Mouse (Mus musculus) ZHBTc4 (cell line): ENCODE data around the gene Tspan9.

Source experiments
- DNase-seq: peaks from one replicate; pipeline ENCODE4 v3.0.0-alpha.2; 2011; ENCODE audit warnings: low read depth, low spot score

The Tspan9 gene

DNA sequence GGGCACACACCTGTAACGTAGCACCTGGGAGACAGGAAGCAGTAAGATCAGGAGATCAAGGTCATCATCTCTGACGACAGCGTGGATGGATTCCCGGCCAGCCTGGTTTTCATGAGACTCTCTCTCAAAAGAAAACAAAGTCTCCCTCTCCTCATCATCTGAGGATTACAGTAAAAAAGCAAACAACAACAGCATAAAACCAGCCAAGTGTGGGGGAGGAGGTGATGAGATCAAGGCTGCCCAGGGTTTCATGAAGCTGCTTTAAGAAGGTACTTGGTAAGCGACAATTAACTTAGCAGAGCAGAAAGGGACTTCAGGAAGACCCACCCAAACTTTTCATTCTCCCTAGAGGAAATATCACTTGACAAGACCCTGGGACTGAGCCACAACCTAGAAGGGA, 39.5 kb downstream of the Tspan9 start:
- no peak for DNase-seq

DNA sequence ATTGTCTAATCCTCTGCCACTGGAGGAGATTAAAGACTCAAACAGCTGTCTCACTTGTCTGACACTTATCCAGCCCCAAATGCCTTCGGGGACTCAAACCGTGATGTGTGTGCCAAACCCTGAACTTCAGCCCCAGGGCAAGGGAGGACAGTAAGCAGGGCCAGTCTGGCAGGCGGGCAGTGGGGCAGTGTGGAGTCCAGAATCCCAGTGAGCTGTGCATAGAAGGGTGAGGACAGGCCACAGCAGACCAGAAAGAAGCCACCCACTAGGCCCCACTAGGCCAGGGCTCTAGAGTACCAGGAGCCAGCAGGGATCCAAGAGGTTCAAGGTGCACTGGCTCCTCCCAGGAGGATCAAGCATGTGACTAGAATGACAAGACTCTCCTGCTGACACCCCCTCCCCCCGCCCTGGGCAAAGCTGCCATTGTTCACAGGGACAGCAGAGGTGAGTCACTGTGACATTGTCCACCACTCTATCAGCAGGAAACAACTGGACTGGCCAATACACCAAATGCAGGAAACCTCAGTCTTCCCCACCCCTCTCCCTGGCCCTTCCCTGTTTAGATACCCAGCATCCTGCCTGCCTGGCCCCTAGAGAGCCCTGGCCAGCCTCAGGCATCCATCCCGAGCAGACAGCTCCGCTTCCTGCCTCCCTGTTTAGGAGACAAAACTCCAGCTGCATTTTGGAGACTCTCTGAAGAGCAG, 40.9 kb downstream of the Tspan9 start:
- peak; percentile 55 for DNase-seq

DNA sequence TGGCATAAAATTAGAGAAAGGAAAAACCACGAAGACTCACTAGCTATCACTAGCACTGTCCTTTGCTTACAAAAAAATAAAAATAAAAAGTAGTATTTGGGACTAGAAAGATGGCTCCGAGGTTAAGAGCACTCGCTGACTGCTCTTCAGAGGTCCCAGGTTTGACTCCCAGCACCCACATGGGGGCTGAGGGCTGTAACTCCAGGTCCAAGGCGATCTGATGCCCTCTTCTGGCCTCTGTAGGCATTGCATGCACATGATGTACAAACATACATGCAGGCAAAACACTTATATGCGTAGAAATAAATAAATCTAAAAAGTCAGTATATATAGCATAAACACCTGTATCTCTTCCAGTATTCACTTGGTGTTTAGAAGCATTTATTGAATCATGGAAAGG, 43.5 kb downstream of the Tspan9 start:
- peak; percentile 83 for DNase-seq

DNA sequence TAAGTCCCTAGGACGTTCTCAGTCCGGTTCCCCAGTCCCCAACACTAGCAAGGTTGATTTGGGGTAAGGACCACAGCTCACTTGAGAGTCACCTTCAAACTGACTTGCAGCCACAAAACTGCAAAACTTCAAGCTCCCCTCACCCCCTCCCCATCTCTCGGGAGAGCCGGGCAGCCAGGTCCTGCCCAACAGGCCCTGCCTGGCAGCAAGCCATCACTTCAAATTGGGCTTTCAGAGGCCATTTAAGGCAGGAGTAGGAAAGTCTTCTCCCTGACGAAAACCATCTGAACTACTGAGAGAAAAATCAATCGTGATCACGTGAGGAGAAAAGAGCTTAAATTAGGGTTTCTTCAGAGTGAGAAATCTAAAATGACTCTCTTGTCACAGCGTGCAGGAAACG, 44.2 kb downstream of the Tspan9 start:
- DNase-seq = no peak

DNA sequence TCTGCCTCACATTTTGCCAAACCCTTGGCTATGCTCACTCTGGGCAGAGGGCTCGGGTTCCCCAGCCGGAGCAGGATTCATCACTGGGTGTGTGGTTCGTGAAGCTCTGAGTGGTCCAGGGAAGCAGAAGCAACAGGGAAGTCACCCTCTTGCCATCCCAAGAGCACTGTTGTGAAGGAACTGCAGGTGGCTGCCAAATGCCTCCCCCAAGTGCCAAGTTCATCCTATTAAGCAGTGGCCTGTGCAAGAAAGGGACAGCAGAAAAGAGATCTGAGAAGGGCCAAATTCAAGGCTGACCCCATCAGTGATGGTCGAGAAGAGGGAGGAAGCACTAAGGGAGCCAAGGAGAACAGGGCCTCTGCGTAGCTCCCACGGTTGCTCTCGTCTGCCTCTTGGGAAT, 46.9 kb downstream of the Tspan9 start:
- no peak for DNase-seq

DNA sequence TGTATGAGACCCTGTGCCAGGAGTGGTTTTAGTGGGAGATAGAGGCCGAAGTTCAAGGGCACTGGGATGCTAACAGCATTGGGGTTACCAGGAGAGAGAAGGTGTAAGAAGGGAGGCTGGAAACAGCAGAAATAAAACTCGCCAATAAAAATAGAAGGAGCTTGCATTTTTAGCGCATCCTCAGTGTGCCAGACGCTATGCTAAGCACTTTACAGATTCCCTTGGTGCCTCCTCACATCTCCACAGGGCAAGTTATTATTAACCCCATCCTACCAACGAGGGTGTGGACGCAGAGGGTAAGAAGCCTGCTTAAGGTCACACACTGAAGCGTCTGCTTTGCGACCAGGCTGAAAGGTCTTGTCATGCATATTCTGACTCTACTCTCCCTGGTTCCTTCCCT, 47.5 kb downstream of the Tspan9 start:
- DNase-seq = no peak

DNA sequence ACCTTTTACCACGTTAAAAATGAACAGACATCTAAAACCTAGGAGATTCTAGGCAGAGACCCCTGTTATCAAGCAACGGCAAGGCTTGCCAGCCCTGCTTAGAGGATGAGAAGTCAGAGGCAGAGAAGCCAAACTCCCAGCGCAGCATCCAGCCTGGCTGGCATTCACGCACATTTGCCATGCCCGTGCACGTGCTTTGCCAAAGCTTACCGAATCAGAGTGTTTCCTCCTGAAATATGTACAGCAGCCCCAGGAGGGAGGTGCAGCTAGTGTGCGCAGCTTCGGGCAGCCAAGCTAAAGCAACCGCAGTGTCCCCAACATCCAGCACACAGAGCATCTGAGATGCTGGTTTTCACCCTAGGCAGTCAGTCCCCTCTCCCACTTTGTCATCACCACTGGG, 48.3 kb downstream of the Tspan9 start:
- DNase-seq = no peak

DNA sequence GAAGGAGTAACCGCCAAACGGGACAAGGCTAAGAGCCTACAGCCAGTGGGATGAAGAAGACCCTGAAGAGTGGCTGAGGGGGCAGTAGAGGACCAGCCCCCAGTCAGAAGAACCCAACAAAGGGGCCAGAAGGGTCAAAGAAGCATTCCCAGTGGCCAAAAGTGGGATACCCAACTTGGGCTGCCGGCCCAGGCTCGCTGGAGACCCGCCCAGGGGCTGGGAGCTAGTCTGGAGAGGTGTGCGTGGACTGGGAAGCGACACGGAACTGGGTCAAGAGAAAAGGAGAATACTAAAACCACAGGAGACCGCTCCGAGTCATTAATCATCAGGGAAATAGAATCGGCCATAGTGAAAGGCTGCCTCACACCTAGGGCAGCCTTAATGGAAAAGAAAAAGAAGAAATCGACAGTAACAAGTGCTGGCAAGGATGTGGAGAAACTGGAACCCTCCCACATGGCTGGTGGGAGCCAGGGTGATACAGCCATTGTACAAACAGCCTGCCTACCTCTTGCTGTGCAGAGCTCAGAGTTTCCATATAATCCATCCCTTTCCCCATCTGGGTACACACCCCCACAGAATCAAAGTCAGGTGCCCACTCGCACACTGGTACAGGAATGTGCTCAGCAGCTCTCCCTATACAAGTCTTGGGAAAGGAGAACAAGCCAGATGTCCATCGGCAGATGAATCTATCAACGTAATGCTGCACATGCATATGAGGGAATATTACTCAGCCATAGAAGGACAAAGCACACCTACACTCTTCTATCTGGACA, 49.4 kb downstream of the Tspan9 start:
- no peak for DNase-seq

DNA sequence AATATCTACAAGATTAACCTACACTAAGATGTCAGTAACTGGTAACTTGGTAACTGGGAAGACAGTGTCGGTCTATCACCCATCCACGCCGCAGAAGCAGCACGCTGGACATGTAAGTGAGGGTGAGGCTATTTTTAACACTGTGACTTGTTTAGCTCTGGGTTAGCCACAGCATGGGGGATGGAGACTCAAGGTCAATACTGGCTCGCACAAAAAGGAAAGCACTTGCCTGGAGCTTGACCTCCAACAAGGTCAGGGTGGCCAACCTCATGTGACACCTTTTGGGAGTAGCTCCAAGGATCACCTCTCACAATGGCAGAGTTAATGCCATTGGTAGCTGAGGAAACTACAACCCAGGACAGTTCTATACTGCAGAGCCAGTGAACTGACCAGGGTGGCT, 50.8 kb downstream of the Tspan9 start:
- DNase-seq = peak; percentile 78

DNA sequence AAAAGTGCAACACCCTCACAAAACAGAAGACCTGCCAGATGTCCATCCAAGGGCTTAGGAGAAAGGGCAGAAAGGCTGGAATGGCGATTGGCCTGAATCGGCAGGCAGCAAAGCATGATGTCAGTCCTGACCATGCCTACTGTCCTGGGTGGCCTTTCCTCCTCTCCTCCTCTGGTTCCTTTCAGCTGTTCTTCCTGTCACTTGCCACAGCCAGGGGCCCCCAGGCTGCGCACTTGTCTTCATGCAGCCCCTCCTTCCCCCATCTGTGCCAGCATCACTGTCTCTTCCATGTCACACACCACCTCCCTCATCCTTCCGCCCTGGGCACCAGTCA, 51.6 kb downstream of the Tspan9 start:
- no peak for DNase-seq

DNA sequence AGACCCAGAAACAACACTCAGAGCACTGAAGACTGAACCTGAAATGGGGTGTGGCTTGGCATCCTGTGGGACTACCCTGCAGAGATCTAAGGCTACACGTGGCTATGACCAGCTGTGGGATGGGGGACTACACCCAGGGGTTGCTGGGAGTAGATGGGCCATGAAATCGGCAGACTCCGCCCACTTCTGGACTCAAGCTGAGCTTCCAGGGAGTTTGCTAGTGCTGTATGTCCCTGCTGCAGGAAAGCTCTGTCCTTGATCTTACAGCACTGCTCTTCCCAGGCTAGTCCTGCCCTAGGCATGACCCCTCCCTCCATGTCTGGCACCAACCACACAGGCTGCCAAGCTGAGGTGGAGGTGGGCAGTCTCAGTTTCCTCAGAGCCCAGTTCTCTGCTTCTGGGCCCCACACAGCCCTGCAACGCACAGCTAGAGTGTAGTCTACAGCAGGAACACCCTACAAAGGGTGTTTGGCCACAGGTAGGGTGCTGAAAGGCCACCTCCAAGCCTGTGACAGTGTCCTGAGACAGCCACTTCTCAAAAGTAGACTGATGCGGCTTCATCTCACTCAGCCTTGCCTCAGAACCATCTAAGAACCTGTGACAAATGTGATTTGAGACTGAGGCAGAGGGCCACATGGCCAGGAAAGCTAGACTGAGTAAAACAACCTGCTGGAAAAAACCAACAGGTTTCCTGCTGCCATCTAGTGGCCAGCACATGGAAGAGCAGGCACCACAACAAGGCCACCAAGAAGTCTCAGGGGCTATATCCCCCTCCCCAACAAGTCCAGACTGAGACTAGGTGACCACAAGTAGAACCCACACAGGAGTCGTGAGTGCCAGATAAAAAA, 52.2 kb downstream of the Tspan9 start:
- peak; percentile 87 for DNase-seq

DNA sequence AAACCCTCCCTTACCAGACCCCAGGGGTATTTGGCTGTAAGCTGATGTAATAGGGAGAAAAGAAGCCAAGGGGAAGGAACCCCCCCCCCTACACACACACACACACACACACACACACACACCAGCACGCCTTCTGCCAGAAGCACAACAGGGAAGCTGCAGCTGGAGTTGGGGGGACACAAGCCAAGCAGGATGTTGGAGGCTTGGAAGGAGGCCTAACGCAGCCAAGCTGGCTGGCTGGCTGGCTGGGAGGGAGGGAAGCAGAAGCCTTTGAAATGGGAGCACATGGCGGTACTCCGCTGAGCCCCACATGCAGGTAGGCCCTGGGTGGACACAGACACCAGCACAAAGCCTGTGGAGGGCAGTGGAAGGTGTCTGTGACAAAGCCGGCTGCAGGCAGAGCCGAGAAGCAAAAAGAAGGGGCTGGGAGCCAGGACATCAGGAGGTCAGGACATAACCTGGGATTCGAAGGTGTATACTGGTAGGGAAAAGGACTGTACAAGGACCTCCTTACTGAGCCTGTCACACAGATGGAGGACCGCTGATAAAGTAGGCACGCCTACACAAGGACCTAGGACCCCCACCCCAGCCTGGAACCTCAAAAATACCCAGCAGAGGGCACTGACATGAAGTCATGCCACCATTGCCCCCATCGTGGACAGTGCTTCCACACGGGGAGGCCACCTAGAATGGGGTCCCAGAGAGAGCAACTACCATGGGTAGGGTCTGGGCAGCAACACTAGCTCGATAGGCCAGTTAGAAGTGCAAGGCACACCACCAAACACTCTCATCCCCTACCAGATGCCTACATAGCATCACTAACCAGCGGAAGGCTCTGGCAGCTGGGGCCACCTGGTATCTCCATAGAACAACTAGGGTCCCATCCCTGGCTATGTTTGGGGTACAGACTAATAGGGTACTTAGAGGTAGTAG, 53.4 kb downstream of the Tspan9 start:
- no peak for DNase-seq

DNA sequence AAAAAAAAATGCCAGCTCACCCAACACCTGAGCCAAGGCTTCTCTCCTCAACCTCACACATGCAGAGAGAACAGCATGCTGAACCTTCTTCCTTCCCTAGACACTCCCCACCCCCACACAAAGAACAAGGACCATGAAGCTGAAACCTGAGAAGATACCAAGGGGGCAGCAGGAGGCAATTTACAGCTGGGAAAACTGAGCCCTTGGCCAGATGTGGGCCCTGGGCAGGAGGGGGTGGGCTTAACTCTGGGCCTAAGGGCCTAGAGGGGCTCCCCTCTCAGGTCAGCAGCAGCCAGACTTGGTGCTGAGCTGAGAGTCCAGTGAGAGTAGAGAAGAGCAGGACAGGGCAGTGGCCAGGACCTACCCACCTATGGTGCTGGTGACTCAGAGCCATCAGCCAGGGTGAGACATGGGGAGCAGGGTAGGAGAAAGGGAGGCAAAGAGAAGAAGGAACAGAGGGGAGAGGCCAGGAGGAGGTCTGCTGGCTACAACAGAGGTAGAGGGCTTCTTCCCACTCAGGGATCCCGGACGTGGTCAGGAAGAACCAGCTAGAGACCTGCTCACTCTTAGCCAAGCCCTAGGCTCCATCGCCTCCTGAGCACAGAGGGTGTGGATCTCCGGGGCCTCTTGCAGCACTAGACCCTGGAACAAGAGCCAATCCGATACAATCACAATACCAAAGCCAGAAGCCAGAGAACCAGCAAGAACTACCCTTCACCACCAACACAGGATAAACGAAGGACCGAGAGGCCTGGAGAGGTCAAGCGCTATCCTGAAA, 54.5 kb downstream of the Tspan9 start:
- DNase-seq = no peak

DNA sequence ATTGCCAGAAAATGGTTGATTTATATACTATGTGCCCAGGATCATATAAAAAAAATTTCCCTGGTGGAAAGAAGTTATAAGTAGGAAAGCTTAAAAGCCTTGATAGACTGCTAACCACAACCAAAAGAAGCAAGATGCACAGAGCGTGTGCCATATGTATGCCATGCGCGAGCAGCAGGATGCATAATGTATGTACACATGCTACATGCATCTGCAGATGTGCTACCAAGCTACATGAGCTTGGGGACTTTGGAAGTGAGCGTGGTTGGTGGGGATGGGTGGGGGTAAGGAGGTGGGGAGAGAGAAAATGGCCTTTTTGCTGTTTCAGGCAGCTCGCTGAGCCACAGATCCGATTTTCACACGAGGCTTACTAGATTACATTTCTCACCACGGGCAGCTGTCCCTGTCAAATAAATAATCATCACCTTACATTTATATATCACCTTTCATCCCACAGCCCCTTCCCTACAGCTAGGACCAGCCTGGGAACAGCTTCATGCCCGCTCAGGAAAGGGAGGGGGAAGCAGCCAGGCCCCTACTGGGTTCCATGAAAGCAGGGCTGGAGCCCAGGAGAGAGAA, 57.8 kb downstream of the Tspan9 start:
- DNase-seq = no peak

DNA sequence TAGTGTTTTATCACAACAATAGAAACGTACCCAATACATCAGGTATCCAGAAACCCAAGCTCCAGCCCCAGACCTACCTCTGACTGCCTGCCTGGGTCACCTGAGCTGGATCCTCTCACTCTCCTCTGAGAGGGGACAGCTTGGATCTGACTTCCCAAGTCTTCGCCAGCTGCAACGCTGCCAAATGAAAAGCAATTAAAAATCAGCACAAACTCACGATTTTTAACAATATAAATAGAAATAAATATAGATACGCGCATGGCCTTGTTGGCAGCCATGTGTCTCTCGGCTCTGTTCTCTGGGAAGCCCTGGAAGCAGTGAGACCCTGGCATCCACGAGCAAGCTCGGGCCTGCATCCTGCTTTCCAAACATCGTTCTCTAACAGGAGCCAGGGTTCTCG, 60.1 kb downstream of the Tspan9 start:
- DNase-seq = no peak

DNA sequence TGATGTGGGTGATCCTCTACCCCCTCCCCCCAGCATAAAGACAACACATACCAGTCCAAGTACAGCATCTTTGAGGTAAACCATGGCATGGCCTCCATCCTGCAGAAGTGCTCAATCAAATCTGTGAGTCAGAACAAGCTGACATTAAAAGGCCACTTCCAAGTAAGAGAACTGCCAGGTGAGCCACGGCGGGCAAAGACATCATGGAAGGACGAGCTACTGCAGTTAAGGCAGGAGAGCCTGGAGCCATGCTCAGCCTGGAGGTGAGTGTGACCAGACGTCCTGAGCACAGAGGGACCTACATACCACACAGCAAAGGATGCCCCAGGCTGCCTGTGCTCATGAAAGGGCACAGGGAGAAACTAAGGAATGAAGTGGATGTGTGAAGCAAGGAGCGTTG, 61.6 kb downstream of the Tspan9 start:
- no peak for DNase-seq

DNA sequence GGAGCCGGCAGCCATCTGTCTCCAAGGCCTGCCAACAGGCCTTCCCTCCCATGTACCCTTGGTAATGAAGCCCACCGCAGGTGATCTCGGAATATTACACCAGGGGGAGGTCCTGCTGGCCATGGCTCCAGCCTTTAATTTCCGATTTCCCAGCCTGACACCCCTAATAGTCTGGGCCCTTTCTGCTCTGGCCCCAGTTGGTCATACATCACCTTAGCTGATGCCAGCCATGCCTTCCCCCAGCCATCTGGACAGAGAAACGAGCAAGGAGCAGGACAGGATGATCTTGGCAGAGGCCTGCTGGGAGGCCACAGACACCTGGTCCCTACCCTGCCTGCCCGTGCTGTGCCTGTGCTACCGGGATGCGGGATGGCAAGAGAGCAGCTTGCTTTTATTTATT, 62.1 kb downstream of the Tspan9 start:
- no peak for DNase-seq

DNA sequence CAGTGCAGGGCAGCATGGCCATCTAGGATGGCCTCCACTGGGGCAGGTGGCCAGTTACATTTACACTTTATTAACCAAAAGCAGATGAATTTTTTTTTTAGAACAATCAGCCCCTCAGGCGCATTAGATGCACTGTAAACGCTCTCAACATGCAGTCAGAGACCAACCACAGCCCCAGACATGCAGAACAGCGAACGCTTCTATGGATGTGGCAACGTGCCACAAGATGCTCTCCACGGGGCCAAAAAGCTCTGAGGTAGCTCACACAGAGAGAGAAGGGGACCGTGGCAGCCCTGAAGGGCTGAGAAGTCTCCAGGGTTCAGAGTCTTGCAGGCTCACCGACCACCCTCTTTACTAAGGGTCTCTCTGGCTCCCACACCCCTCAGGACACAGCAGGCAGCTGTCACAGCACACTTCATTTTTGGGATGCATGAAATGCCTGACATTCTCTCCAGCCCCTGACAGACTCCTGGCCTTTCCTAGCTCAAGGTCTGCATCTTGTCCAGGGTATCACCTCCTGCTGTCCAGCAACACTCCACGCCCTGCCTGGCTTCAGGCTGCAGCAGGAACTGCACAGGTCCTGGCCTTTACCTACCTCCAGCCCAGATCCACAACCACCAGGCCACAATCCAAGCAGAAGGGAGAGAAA, 63.7 kb downstream of the Tspan9 start:
- DNase-seq = no peak

DNA sequence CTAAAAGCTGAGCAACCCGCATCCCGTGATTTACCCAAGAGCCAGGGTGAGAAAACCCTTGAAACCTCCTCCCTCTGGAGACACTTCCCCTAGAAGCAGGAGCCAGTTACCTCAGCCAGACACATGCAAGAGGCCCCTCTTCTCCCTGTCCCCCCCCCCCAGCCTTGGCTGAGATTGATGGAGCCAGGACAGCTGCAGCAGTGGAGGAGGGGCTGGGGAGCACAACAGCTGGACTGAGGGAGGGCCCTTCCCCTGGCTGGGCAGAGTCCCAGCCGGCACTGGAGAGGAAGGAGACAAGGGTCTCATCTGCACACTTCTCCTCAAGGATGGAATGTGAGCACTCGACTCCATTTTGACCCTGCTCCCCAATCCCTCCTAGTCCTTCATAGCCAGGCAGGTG, 64.9 kb downstream of the Tspan9 start:
- no peak for DNase-seq
